Mouse (Mus musculus): Measurements from ENCODE around the gene Cep295nl. TPM values are rescaled to one million over a fixed set of nuclear protein-coding genes. Genes with fewer than 3 reads are reported as not detected.

Gene Cep295nl
- polyA plus RNA-seq, 1 experiment from 2014 or later = 0.63 TPM

DNA sequence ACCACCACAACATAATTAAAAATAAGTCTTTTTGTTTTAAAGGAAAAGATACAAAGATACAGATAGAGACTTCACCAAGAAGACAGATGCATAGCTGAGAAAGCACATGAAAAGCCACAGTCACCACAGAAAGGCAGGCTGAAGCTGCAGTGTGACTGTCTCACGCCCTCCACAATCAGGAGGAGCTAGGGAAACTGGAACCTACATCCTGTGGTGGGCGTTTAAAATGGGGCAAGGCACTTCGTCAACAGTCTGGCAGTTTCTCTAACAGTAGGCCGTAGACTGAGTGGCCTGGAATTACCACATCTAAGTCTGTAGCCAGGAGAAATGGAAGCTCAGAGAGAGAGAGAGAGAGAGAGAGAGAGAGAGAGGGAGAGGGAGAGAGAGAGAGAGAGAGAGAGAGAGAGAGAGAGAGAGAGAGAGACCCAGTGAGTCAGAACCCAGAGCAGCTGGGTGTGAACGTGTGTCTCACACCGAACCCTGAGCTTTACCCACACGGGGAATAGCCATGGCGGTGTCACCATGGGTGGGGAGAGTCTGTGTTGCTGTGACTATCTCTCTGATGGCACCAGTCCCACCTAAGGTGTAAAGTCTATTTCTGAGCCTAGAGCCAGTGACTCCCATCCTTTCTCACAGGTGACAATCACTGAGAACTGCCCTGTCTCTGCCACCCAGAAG is 4.7 kb downstream of the Cep295nl start:
- H3K9ac ChIP-seq (ENCODE audit: low read depth, low read length) = no peak overlapping the region
- H3K36me3 ChIP-seq (ENCODE audit: control insufficient read depth, insufficient read depth, low read length) = peaks cover 9% of the 10 kb centered on the region; the same call in 1 of the 2 replicates
- H3K4me1 ChIP-seq (ENCODE audit: control insufficient read depth, insufficient read depth, low read length) = no peaks in the 10 kb centered on the region
- WGBS = 77% methylated on average over 8 of the region's 8 CpGs
- no peak for ATAC-seq (ENCODE audit: low read depth)
- H3K4me2 ChIP-seq (ENCODE audit: low read depth, low read length) = no peak overlapping the region
- no peaks in the 10 kb centered on the region for H3K9me3 ChIP-seq (ENCODE audit: control insufficient read depth, low read length)
- no peak for DNase-seq (ENCODE audit: low spot score)
- H3K27ac ChIP-seq (replicated peaks; ENCODE audit: low read depth, low read length) = no peak overlapping the region
- no peaks in the 10 kb centered on the region for H3K27me3 ChIP-seq (replicated peaks; ENCODE audit: control insufficient read depth, insufficient read depth, low read length)
- H3K4me3 ChIP-seq (ENCODE audit: low read depth, low read length) = no peak overlapping the region

GRCm38 (mm10) chr11:118333431-118333830 is 8.9 kb downstream of the Cep295nl start:
- H3K27ac ChIP-seq (replicated peaks; ENCODE audit: low read depth, low read length) = peak overlapping the region; percentile 21; the same call in 1 of the 2 replicates
- 79% methylated on average over 17 of the region's 17 CpGs for WGBS
- peak; percentile 55 for DNase-seq (ENCODE audit: low spot score)
- no peak overlapping the region for H3K4me3 ChIP-seq (ENCODE audit: low read depth, low read length)
- no peak for ATAC-seq (ENCODE audit: low read depth)
- no peak overlapping the region for H3K4me2 ChIP-seq (ENCODE audit: low read depth, low read length)
- H3K4me1 ChIP-seq (ENCODE audit: control insufficient read depth, insufficient read depth, low read length) = peaks cover 3% of the 10 kb centered on the region
- H3K9ac ChIP-seq (ENCODE audit: low read depth, low read length) = no peak overlapping the region
- H3K9me3 ChIP-seq (ENCODE audit: control insufficient read depth, low read length) = no peaks in the 10 kb centered on the region
- peaks cover 35% of the 10 kb centered on the region for H3K36me3 ChIP-seq (ENCODE audit: control insufficient read depth, insufficient read depth, low read length)
- H3K27me3 ChIP-seq (replicated peaks; ENCODE audit: control insufficient read depth, insufficient read depth, low read length) = no peaks in the 10 kb centered on the region

- Histone ChIP-seq H3K27me3 (replicated peaks; ENCODE audit: control insufficient read depth, insufficient read depth, low read length) (no peaks in the 10 kb centered on the region), H3K36me3 (ENCODE audit: control insufficient read depth, insufficient read depth, low read length) (peaks cover 36% of the 10 kb centered on the region), H3K4me1 (ENCODE audit: control insufficient read depth, insufficient read depth, low read length) (peaks cover 14% of the 10 kb centered on the region), H3K4me2 (ENCODE audit: low read depth, low read length) (no peak overlapping the region), H3K9me3 (ENCODE audit: control insufficient read depth, low read length) (no peaks in the 10 kb centered on the region), H3K9ac (ENCODE audit: low read depth, low read length) (no peak overlapping the region), H3K4me3 (ENCODE audit: low read depth, low read length) (no peak overlapping the region), H3K27ac (replicated peaks; ENCODE audit: low read depth, low read length) (0 out of 2 replicates have a peak overlapping the region, but pooled peaks have one; percentile 15)
- DNase-seq (ENCODE audit: low spot score) (no peak), ATAC-seq (ENCODE audit: low read depth) (no peak)
- 83% methylated on average over 11 of the region's 11 CpGs for WGBS
Observed at GRCm38 (mm10) chr11:118332376-118332775, 9.9 kb downstream of the Cep295nl start.

DNA sequence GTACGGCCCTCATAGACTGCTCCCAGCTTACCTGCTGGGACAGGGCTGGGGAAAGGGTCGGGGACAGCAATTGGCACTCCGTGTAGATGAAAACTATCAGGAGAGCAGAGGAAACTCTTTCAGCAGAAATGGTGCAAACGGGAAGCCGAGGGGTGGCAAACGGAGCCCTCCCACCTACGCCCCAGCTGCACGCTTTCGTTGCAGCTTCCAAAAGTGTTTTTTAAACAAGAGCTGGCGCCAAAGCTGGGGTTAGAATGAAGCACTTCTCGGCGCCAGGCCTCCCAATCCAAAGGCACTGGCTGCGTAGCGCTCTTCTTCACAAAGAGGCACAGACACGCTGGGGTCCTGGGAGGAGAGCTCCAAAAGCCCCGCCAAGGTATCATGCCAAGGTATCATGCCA is 11.5 kb downstream of the Cep295nl start:
- 96% methylated on average over 16 of the region's 16 CpGs for WGBS
- no peak for DNase-seq (ENCODE audit: low spot score)
- H3K9ac ChIP-seq (ENCODE audit: low read depth, low read length) = no peak overlapping the region
- H3K27me3 ChIP-seq (replicated peaks; ENCODE audit: control insufficient read depth, insufficient read depth, low read length) = no peaks in the 10 kb centered on the region
- H3K36me3 ChIP-seq (ENCODE audit: control insufficient read depth, insufficient read depth, low read length) = peaks cover 36% of the 10 kb centered on the region
- H3K27ac ChIP-seq (replicated peaks; ENCODE audit: low read depth, low read length) = no peak overlapping the region
- no peaks in the 10 kb centered on the region for H3K9me3 ChIP-seq (ENCODE audit: control insufficient read depth, low read length)
- H3K4me1 ChIP-seq (ENCODE audit: control insufficient read depth, insufficient read depth, low read length) = peaks cover 29% of the 10 kb centered on the region
- ATAC-seq (ENCODE audit: low read depth) = no peak
- no peak overlapping the region for H3K4me3 ChIP-seq (ENCODE audit: low read depth, low read length)
- no peak overlapping the region for H3K4me2 ChIP-seq (ENCODE audit: low read depth, low read length)

- WGBS = 89% methylated on average over 14 of the region's 14 CpGs
Observed at GRCm38 (mm10) chr11:118330361-118330760, 11.9 kb downstream of the Cep295nl start.

GRCm38 (mm10) chr11:118328947-118329346 is 13.4 kb downstream of the Cep295nl start:
- no peak overlapping the region for H3K4me2 ChIP-seq (ENCODE audit: low read depth, low read length)
- 86% methylated on average over 5 of the region's 5 CpGs for WGBS
- DNase-seq (ENCODE audit: low spot score) (no peak), ATAC-seq (ENCODE audit: low read depth) (no peak)
- H3K4me1 ChIP-seq (ENCODE audit: control insufficient read depth, insufficient read depth, low read length) = peaks cover 39% of the 10 kb centered on the region
- H3K9me3 ChIP-seq (ENCODE audit: control insufficient read depth, low read length) = no peaks in the 10 kb centered on the region
- H3K27ac ChIP-seq (replicated peaks; ENCODE audit: low read depth, low read length) = peak overlapping the region; percentile 89; the same call in 1 of the 2 replicates
- H3K9ac ChIP-seq (ENCODE audit: low read depth, low read length) = 0 out of 2 replicates have a peak overlapping the region, but pooled peaks have one; percentile 53
- H3K4me3 ChIP-seq (ENCODE audit: low read depth, low read length) = no peak overlapping the region
- H3K36me3 ChIP-seq (ENCODE audit: control insufficient read depth, insufficient read depth, low read length) = peaks cover 36% of the 10 kb centered on the region
- H3K27me3 ChIP-seq (replicated peaks; ENCODE audit: control insufficient read depth, insufficient read depth, low read length) = no peaks in the 10 kb centered on the region

More at GRCm38 (mm10) chr11:118330361-118330760, 11.9 kb downstream of the Cep295nl start:
- Histone ChIP-seq H3K27ac (replicated peaks; ENCODE audit: low read depth, low read length) (no peak overlapping the region), H3K27me3 (replicated peaks; ENCODE audit: control insufficient read depth, insufficient read depth, low read length) (no peaks in the 10 kb centered on the region), H3K4me2 (ENCODE audit: low read depth, low read length) (no peak overlapping the region), H3K4me1 (ENCODE audit: control insufficient read depth, insufficient read depth, low read length) (peaks cover 29% of the 10 kb centered on the region), H3K9ac (ENCODE audit: low read depth, low read length) (no peak overlapping the region), H3K9me3 (ENCODE audit: control insufficient read depth, low read length) (no peaks in the 10 kb centered on the region), H3K4me3 (ENCODE audit: low read depth, low read length) (no peak overlapping the region), H3K36me3 (ENCODE audit: control insufficient read depth, insufficient read depth, low read length) (peaks cover 36% of the 10 kb centered on the region)
- ATAC-seq (ENCODE audit: low read depth) = no peak
- DNase-seq (ENCODE audit: low spot score) = no peak

GRCm38 (mm10) chr11:118328511-118328910 is 13.8 kb downstream of the Cep295nl start:
- ATAC-seq (ENCODE audit: low read depth) = no peak
- peak overlapping the region; percentile 89; the same call in 1 of the 2 replicates for H3K27ac ChIP-seq (replicated peaks; ENCODE audit: low read depth, low read length)
- no peak overlapping the region for H3K4me2 ChIP-seq (ENCODE audit: low read depth, low read length)
- no peaks in the 10 kb centered on the region for H3K27me3 ChIP-seq (replicated peaks; ENCODE audit: control insufficient read depth, insufficient read depth, low read length)
- no peak overlapping the region for H3K4me3 ChIP-seq (ENCODE audit: low read depth, low read length)
- DNase-seq (ENCODE audit: low spot score) = no peak
- WGBS = 87% methylated on average over 6 of the region's 6 CpGs
- peak overlapping the region; percentile 53; the same call in 1 of the 2 replicates for H3K9ac ChIP-seq (ENCODE audit: low read depth, low read length)
- no peaks in the 10 kb centered on the region for H3K9me3 ChIP-seq (ENCODE audit: control insufficient read depth, low read length)
- peaks cover 36% of the 10 kb centered on the region for H3K36me3 ChIP-seq (ENCODE audit: control insufficient read depth, insufficient read depth, low read length)
- peaks cover 43% of the 10 kb centered on the region for H3K4me1 ChIP-seq (ENCODE audit: control insufficient read depth, insufficient read depth, low read length)

GRCm38 (mm10) chr11:118326991-118327971 is 15.0 kb downstream of the Cep295nl start:
- Histone ChIP-seq H3K4me2 (ENCODE audit: low read depth, low read length) (peak overlapping the region; percentile 51), H3K27ac (replicated peaks; ENCODE audit: low read depth, low read length) (peak overlapping the region; percentile 89), H3K27me3 (replicated peaks; ENCODE audit: control insufficient read depth, insufficient read depth, low read length) (no peaks in the 10 kb centered on the region), H3K4me1 (ENCODE audit: control insufficient read depth, insufficient read depth, low read length) (peaks cover 49% of the 10 kb centered on the region), H3K9me3 (ENCODE audit: control insufficient read depth, low read length) (no peaks in the 10 kb centered on the region), H3K9ac (ENCODE audit: low read depth, low read length) (peak overlapping the region; percentile 53), H3K36me3 (ENCODE audit: control insufficient read depth, insufficient read depth, low read length) (peaks cover 24% of the 10 kb centered on the region; the same call in 1 of the 2 replicates), H3K4me3 (ENCODE audit: low read depth, low read length) (peak overlapping the region; percentile 14; the same call in 1 of the 2 replicates)
- DNase-seq (ENCODE audit: low spot score) (peak; percentile 92), ATAC-seq (ENCODE audit: low read depth) (peak; percentile 77)
- 44% methylated on average over 20 of the region's 24 CpGs for WGBS

Data from embryonic facial prominence, embryonic 14.5 days (tissue).